Mouse (Mus musculus): Measurements from ENCODE around the gene Amh.

The Amh gene

DNA sequence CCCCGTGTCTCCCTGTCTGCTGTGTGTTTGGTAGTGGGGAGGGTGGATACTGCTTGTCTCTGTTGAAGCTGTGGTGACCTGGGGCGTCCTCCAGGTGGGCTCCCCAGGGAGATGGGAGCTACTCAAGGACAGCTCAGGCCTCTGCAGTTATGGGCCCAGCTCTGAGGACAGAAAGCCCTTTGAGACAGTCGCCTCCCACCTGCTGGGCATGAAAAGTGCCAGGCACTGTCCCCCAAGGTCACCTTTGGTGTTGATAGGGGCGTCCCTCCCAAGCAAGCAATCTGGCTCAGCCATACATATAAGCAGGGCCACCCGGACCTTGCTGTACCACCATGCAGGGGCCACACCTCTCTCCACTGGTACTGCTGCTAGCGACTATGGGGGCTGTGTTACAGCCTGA lies at the start of gene Amh:
Gene Amh (plus strand): TSS at position 328 of the 400 bp plus-strand sequence.
- DNase-seq (ENCODE audit: low spot score in 2 of 2): no peak

DNA sequence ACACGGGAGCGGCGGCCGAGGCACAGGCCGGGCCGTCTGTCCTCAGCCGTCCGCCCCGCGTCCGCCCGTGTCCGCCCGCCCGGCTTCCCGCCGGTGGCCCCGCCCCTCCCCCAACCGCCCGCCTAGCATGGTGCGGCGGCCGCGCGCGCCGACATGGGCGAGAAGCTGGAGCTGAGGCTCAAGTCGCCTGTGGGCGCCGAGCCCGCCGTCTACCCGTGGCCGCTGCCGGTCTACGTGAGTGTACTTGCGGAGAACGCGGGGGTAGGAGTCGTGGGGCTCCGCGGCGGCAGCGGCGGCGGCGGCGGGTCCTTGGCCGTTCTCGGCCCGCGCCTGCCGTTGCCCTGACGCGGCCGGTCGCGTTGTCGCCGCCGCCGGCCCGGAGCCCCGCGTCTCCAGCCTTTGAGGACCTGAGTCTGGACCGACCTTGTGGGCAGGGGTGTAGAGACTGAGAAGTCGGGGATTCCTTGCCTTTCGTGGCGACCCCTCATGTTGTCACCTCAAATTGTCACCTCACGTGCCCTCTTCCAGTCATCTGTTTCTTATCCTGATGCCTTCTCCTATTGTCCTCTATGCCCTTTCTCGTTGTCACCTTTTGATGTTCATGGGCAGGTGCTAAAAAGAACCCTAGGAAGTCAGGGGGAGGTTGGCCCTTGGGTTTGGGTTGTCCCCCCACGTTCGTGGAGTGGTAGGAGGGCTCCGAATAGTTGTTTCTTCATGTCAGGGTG lies 49.6 kb upstream of the Amh start:
- no peak for DNase-seq (ENCODE audit: low spot score in 2 of 2)

DNA sequence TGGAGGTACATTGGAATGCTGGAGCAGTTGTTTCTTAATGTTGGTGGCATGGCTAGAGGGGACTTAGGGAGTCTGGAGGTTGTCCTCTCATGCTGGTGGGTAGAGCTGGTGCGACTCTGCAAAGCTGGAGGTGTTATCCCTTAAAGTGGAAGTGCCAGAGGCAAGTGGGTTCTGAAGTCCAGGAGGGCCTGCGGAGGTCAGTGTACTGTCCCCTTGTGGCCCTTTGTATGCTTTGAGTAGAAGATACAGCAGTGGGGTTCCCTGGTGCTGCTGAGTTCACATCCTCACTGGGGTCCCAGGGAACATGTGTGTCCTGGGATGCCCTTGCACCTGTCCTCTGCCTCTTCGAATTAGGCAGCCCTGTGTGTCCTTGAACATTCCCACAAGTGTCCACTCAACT lies 48.9 kb upstream of the Amh start:
- no peak for DNase-seq (ENCODE audit: low spot score in 2 of 2)

DNA sequence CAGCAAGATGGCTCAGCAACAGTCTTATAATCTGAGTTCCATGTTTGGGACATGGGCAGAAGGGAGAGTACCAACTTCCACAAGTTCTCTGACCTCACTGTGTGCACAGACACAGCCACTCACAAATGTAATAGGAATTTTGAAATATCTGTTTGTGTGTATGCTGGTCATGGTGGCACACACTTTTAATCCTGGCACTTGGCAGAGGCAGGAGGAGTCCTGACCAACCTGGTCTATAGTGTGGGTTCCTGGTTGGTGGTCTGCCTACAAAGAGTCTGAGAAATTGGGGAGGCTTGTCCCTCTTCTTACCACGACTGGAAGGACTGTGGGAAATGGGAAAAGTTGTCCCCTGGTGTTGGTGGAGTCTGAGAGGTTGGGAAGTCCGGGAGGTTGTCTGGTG lies 48.5 kb upstream of the Amh start:
- DNase-seq (ENCODE audit: low spot score in 2 of 2): no peak

DNA sequence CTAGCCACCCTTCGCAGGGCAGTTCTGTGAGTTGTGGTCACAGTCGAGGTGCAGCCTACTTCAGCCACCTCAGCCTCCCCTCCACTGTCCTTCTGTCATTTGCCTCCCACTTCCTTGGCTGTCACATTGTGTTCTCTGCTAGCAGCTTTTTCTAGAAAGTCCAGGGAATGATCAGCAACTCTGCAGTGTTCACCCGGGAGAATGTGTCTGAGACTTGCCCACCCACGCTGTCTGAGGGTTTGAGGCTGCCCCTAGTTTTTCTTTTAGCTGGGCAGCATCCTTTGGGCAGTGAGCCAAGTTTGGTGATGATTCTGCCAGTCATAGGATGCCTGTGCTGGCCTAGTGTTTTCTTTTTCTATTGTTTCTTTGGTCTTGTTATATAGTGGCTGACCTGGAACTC lies 48.1 kb upstream of the Amh start:
- DNase-seq (ENCODE audit: low spot score in 2 of 2): peak in 1 of 2 experiments; percentile 71

DNA sequence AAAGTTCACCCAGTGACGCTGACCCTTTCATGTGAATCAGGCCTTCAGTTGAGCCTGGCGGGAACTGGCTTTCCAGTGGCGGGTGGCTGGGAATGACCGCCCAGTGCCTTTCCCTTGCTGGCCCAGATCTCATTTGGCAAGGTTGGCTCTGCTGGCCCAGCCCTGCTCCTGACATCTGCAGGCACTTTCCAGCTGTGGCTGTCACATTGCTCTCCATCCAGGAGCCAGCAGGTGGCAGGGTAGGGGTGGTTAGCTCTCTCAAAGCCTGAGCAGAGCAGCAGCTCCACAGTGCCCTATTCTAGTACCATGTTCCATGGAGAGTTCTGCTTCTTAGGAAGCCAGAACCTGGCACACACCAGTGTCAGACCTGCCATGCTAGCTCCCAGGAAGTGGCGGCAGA lies 47.3 kb upstream of the Amh start:
- peak in 1 of 2 experiments; percentile 79 for DNase-seq (ENCODE audit: low spot score in 2 of 2)

DNA sequence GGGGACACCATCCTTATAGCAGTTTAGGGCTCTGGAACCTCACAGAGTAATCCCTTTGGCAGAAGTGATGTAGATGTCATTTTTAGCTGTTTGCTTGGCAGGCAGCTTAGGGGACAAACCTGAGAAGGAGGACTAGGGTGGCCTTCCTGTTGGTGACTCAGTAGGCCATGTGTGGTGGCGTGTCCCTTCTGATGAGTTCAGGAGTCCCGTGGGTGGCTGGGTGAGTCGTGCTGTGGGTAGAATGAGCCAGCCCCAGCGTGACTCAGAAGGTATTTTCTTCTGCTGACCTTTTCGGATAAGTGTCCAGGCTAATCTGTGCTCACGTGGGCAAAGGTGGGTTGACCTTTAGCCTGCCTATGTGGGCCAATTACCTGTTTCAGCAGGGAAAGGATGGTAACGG lies 46.4 kb upstream of the Amh start:
- no peak for DNase-seq (ENCODE audit: low spot score in 2 of 2)

DNA sequence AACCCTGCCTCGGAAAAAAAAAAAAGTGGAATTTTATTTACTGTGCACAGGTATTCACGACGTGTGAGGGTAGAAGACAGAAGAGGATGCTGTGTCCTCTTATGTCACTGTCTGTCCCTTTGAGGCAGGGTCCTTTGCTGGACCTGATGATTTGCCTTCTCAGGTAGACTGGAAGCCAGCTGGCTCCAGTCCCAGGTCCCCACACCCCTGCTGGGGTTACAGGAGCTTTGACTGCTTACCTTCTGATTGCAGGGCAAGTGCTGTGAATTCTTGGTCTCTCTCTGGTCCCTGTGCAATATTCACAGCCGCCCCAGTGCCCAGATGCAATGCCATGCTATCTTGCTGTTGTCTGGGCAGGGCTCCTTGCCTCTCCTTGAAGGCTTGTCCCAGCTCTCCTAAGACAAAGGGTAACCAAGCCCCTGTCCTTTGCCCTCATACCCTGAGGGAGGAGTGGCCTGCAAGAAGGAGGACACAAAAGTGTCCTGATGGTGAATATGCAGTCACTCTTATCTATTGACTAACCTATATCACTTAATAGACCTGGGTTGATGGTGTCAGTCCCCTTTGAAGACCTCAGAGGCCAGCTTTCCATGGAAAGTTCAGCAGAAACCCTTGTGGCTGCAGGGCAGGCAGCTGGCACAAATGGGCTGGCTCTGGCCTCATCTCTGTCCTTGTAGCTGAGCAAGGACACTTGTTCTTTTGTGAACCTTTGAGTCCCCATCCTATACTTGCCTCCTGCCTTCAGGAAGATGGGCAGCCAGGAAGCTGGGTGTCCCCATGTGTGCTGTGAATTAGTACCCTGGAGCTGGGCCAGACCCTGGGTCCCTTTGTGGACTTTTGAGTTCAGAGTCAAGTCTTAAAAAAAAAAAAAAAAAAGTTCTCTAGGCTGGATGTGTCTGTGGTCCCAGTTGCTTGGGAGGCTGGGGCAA lies 44.2 kb upstream of the Amh start:
- no peak for DNase-seq (ENCODE audit: low spot score in 2 of 2)

DNA sequence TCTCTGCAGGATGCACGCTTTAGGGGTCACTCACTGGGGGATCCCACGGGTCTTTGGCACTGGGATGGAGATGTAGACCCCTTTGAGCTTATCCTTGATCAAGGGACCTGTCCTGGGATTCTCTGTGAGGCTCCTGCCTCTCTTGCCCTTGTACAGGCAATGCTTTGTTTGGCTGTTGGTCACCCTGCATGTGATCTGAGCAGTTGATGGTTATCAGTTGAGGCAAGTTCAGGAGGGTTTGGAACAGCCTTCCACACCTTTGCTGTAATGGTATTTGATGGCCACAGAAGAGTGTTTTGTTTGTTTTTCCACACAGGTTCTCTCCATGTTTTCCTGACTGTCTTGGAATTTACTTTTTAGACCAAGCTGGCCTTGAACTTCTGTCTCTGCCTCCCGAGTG lies 43.2 kb upstream of the Amh start:
- no peak for DNase-seq (ENCODE audit: low spot score in 2 of 2)

DNA sequence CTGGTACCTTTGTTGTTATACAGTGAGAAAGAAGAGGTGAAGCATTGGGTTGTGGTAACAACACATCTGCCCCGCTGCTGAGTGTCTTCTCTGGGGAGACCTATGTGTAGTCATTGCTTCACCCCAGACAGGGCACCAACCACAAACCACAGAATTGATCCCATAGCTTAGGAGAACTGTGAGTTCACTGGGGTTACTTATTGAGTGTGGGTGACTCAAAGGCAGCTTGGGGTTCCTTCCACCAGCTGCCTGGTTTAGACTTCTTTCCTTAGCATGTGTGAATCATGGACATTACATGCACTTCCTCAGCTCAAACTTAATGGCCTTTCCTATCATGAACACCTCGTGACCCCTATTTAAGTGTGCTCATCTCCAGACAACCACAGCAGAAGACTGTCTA lies 41.5 kb upstream of the Amh start:
- no peak for DNase-seq (ENCODE audit: low spot score in 2 of 2)

DNA sequence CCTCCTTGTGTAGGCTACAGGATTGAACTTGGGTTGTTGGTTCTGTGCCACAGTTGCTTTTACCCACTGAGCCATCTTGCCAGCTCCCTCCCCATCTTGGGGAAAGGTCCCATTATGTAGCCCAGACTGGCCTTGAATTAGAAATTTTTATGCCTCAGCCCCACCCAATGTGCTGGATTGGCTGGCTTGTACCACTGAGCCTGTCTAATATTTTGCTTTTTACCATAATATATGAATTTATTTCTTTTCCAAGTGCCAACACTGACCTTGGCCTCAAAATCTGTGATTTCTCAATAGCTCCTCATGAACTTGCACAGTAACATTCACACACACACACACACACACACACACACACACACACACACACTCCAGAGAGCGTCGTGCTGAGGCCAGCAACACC lies 39.3 kb upstream of the Amh start:
- DNase-seq (ENCODE audit: low spot score in 2 of 2): no peak

DNA sequence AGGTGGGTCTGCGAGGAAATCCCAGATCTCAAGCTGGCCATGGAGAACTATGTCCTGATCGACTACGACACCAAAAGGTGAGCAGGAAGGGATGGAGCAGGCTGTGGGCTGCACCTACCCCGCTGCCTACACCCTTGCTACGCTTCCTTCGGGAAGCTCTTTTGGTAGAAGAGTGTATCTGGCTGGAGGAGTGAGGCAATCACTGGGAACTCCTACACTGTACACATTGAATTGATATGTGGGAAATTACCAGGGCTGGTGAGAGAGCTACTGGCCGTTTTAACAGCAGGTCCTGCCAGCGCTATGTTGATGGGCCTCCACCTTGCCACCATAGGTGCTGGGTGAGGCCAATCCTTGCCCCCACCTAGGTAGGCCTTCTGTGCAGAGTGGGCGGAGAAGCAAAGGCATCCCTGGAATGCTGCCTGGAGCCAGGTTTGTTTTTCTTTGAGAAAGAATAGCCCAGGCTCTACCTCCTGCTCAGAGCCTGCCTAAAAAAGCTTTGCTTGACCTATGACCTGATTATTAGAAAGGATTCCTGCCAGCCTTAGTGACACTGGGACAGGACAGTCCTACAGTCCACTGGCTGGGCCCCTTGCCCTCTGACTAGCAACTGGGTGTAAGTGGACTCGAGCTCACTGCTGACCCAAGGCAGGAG lies 38.8 kb upstream of the Amh start:
- DNase-seq (ENCODE audit: low spot score in 2 of 2): no peak

DNA sequence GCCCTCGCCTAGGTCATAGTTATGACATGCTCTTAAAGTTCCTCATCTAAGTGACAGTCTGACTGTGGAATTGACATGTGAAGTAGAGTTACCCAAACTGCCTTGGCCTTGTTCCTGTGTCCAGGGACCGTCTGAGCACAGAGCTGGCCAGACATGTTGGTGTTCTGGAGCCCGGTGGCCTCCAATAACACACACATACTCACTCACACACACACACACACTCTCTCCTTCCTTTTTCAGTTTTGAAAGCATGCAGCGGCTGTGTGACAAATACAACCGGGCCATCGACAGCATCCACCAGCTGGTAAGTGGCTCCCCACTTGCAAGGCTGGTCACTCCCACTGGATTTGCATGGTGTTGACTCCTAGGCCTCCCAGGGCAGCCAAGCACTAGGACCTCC lies 36.7 kb upstream of the Amh start:
- DNase-seq (ENCODE audit: low spot score in 2 of 2): no peak

DNA sequence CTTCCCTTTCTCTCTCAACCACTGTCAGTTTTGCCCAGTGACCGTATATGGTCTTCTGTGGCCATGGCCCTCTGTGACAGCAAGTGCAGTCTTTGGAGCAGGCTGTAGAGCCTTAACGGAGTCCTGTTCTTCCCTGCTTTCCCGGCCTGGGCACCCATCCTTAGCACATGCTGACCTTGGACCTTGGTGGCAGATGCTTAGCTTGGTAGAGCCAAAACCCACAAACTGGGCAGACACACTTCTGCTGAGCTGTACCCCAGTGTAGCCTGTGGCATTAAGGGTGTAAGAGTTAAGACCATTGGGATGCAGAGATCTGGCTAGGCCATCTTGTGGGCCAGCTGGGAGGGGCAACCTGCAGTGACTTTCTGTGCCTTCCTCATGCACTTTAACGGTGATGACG lies 31.2 kb upstream of the Amh start:
- DNase-seq (ENCODE audit: low spot score in 2 of 2): no peak

DNA sequence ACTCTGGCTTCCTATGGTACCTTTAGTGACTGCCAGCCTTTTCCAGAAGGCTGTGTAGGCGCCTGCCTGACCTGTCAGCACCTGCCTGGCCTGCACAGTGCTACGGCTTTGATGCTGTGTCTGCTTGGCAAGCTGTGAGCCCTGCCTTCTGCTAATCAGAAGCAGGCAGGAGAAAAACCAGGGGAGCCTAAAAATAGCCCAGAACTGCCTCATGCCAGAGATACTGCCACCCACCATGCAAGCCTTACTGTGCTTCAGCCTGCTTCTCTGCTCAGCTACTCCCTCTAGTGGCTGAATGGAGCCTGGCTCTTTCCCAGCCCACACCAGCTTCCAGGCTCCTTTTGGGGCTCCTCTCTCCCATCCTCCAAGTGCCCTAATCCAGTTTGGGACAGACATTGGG lies 30.5 kb upstream of the Amh start:
- peak; percentile 86 to 93 for DNase-seq (ENCODE audit: low spot score in 2 of 2)

DNA sequence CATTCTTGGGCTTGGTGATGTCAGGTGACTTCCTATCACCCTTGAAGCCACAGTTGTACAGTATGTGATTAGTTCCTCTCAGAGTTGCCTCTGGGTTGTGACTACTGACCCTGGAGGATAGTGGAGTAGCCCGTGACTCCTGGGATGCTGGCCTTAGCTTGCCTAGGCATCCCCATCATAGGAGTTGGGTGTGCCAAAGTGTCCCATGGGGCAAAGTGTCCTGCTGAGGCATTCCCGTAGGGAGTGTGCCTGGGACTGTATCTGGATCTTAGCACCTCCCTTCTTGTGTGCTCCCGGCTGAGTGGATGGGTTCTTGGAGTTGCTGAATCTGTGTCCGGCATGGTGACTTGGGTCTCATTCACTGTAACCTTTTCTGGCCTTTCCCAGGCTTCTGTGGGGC lies 30.1 kb upstream of the Amh start:
- DNase-seq (ENCODE audit: low spot score in 2 of 2): no peak

DNA sequence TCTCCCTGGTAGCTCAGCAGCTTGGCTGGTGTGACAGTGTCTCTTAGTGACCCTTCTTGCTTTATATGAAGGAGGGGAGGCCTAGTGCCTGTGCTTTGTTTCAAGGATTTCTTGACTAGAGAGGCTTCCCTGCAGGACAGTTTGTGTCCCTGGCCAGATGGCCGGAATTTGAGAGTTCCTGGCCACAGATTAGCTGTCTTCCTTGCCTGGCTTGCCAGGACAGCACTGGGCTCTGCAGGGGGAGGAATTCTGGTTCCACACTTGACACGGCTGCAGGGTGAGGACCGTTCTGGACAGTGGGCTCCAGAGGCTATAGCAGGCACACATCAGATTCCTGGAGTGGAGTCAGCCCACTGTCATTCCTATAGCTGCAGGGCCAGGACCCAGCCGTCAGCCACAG lies 29.3 kb upstream of the Amh start:
- no peak for DNase-seq (ENCODE audit: low spot score in 2 of 2)

DNA sequence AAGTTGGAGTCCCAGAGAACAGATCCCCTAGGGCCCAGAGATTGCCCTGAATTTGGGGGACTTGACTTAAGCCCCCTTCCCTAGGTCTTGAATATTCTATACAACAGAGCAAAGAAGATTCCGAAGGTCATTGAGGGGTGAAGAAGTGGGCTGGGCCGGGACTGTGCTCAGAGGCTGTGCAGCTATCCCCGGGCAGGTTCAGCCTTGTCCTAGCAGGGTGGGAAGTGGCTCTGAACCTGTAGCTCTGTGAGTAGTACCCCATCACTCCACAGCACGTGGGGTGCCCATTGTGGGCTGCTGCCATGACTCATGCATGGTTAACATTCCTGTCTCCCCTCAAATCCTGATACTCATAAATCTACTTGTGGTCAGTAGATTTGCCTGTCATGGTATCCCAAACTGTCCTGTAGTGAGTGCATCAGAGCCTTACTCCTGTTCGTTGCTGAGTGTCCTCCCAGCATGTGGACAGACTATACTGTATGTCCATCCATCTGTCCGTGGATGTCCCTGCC lies 28.6 kb upstream of the Amh start:
- no peak for DNase-seq (ENCODE audit: low spot score in 2 of 2)

DNA sequence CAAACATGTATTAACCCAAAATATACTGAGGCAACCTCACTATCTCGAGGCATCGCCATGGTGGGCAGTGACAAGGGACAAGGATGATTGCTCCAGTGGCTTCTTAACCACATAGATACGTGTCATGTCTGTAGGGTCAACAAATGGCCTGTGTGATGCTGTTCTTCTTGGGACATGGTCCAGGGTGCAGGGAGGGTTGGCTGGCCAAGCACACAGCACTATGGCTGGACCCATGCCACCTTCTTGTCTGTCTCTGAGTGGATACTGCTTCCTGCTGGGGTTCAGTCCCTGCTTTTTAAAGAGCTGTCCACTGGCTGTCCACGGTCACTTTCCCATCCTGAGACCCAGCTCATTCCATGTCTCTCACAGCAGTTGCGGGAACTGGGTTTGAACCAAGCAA lies 27.9 kb upstream of the Amh start:
- DNase-seq (ENCODE audit: low spot score in 2 of 2): no peak

DNA sequence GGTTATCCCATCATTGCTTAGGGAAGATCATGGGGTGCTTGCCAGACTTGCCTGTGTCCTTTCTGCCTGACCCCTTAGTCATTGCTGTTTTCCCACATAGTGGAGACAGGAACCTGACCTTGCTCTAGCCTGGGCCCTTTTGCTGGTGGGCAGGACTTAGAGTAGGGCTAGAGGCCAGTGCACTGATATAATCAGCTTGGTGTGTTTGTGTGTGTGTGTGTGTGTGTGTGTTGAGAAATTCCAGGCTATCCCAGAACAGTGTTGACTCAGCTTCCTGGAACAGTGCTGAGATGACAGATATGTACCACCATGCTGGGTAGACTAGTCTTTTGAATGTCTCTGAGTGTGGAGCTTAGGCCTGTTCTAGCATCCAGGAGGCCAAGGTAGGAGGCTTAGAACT lies 25.5 kb upstream of the Amh start:
- no peak for DNase-seq (ENCODE audit: low spot score in 2 of 2)

DNA sequence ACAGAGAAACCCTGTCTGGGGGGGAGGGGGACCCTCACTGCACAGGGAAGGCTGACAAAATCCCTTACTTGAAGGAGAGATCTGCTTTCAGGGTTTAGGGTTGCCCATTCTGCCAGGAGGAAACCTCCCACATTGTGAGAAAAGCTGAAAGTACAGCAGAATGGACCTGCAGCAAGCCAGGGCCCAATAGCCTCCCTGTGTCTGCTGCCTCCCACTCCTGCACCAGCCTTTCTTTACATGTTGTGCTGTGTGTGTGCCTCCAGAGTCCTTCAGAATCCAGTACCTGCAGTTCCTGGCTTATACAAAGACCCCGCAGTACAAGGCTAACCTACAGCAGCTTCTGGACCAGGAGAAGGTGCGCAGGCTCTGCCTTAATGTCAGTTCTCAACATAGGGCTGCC lies 20.7 kb upstream of the Amh start:
- peak in 1 of 2 experiments; percentile 47 for DNase-seq (ENCODE audit: low spot score in 2 of 2)

DNA sequence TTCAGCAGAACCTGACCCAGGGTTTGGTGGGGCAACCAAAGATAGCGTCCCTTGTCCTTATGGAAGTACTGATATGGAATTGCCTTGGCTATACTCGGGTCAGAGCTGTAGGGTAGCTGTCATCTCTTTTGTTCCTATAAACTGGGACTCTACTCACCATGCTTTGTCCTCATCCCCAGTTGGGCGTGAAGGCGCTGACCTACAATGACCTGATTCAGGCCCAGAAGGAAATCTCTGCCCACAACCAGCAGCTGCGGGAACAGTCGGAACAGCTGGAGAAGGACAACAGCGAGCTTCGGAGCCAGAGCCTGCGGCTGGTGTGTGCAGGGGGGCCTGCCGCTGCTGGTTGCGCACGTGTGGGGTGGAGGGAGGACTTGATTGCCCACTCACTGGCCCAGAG lies 20.2 kb upstream of the Amh start:
- no peak for DNase-seq (ENCODE audit: low spot score in 2 of 2)

DNA sequence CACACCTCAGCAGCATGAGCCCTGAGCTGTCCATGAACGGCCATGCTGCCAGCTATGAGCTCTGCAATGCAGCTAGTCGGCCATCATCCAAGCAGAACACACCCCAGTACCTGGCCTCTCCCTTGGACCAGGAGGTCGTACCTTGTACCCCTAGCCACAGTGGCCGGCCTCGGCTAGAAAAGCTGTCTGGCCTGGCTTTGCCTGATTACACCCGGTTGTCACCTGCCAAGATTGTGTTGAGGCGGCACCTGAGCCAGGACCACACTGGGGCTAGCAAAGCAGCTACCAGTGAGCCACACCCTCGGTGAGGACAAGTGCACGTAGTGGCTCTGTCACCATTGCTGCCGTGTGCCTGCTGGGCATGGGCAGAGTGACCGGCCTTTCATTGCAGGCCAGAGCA lies 19.1 kb upstream of the Amh start:
- DNase-seq (ENCODE audit: low spot score in 2 of 2): no peak

Measured in left cerebral cortex, adult 9 months (tissue).